Mouse (Mus musculus) liver, adult 2 months (tissue): ENCODE results near the gene Kctd8.

Source experiments
- CTCF ChIP-seq: fragments of 200-500 bp; IDR thresholded peaks from 2 replicates; pipeline ENCODE4 v1.5.1; 2011; ENCODE audit warnings: low read depth, low read length, control low read depth
- POLR2A ChIP-seq: fragments of 200-500 bp; IDR thresholded peaks from 2 replicates; pipeline ENCODE4 v1.6.1; 2011; ENCODE audit warnings: low read length, control low read depth; ENCODE audit not compliant: insufficient read depth; ENCODE audit errors: extremely low read depth

DNA sequence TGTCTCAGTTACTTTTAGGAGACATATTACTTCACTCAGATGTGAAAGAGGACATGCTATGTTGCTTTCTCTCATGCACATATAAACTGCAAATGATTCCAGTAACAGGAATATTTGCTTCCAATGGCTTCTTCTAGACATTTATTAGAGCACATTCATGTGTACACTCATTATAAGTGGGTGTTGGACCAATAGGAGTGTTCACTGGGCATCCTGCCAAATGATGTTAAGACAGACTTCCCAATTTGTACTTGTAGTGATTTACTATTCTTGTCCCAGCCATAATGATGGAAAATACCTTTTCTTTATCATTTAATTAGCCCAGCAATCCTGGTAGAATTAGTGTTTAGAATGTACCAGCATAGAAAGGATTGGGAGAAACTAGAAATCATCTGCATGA lies 132.1 kb downstream of the Kctd8 start:
- TF ChIP-seq POLR2A (no peak), CTCF (no peak)
